Mouse (Mus musculus): ENCODE measurements at regions not wholly inside any gene's neighbourhood (a gene's known extent, or its start where the extent isn't known, plus 50 kb on each side); places are given as distances from the start of the nearest gene placed in this dataset.
"Not testable (repeated sequence)": the region's sequence is repeated elsewhere in the genome, so short reads cannot be mapped to it uniquely, and the experiment has no call there.

- intact Hi-C loops (cut with DNase I), result loop anchor here (2.0 to 5.0 kb wide), 3 partner anchors 103 to 675 kb away; no protein-coding TSS in a partner anchor
These were observed 54.0 kb upstream of the Pax1 start for GRCm38 (mm10) chr2:147307488-147308386.

DNA sequence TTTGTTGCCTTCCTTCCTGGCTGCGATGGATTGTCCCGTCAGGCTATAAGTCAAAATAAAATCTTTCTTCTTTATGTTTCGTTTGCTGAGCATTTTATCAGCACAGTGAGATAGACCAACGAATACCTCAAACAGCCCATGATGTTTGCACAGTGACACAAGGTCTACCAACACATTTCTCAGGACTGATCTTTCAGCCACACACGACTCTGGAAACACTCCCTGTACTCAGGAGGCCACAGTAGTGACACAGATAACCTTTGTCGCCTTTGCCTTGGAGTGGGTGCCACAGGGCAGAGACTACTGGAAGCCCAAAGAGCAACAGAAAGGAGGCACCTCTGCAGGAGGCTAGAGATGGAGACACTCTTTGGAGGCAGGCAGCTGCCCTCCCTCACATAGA, 55.0 kb upstream of the Pax1 start:
- DNase-seq (ENCODE audit: low spot score), result no peak
- intact Hi-C loops (cut with DNase I), result loop anchor here (2.0 to 5.0 kb wide), 3 partner anchors 102 to 674 kb away; no protein-coding TSS in a partner anchor

More at GRCm38 (mm10) chr2:147307488-147308386, 54.0 kb upstream of the Pax1 start:
- no peak for DNase-seq (ENCODE audit: low spot score)

DNA sequence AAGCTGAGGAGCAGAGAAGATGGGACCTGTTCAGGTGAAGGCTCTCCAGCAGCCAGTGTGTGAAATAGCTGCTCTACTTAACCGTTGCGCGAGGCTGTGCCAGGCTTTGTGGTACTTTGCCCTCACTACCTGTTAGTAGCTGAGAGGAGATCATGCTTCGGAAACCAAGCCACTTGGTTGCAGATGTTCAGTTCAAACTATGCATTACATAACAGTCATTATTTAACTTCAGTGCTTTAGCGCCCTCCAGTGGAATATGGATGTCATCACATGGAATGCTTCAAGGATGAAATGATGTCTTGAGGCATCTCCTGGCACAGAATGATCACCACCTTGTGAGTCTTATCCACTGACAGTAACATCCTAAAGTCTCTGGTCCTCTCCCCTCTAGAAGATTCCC, 56.5 kb upstream of the Pax1 start:
- intact Hi-C loops (cut with DNase I), result loop anchor here (5.0 kb wide), 1 partner anchor 348 kb away; no protein-coding TSS in a partner anchor
- no peak for DNase-seq (ENCODE audit: low spot score)

- no peak for DNase-seq (ENCODE audit: low spot score)
- intact Hi-C loops (cut with DNase I), result no loop called here
These were observed 61.2 kb upstream of the Pax1 start for GRCm38 (mm10) chr2:147300503-147300902.

DNA sequence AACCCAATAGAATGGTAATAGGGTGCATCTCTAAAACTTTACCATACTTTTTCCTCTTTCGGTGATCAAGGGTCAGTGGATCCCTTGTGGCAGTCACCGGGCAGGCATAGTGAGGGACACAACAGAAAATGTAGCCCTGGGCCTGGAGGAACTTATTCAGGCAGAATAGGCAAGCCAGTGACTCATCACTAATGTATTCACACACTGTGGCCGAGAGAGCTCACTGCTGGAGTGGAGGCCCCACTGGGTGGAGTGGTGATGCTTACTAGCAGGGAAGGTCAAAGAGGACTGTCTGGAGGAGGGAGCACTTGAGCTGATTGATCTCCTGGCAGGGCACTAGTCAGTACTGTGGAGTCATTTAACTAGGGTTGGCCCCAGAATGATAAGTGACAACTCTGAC, 62.4 kb upstream of the Pax1 start:
- DNase-seq (ENCODE audit: low spot score), result no peak
- intact Hi-C loops (cut with DNase I), result no loop called here

GRCm38 (mm10) chr2:147298499-147298896, 63.2 kb upstream of the Pax1 start:
- intact Hi-C loops (cut with DNase I), result no loop called here
- DNase-seq (ENCODE audit: low spot score), result no peak

- intact Hi-C loops (cut with DNase I), result no loop called here
- no peak for DNase-seq (ENCODE audit: low spot score)
These were observed 63.7 kb upstream of the Pax1 start for GRCm38 (mm10) chr2:147297876-147298498.

DNA sequence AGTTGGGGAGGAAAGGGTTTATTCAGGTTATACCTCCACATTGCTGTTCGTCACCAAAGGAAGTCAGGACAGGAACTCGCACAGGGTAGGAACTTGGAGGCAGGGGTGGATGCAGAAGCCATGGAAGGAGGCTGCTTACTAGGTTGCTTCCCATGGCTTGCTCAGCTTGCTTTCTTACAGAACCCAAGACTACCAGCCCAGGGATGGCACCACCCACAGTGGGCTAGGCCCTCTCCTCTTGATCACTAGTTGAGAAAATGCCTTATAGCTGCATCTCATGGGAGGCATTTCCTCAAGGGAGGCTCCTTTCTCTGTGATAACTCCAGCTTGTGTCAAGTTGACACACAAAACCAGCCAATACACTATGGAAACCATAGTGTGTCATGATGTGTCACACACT, 66.8 kb upstream of the Pax1 start:
- DNase-seq (ENCODE audit: low spot score), result not testable (repeated sequence)

GRCm38 (mm10) chr2:147293294-147293688, 68.4 kb upstream of the Pax1 start:
- intact Hi-C loops (cut with DNase I), result no loop called here

More for the DNA sequence above, 66.8 kb upstream of the Pax1 start:
- intact Hi-C loops (cut with DNase I), result not testable (repeated sequence)

DNA sequence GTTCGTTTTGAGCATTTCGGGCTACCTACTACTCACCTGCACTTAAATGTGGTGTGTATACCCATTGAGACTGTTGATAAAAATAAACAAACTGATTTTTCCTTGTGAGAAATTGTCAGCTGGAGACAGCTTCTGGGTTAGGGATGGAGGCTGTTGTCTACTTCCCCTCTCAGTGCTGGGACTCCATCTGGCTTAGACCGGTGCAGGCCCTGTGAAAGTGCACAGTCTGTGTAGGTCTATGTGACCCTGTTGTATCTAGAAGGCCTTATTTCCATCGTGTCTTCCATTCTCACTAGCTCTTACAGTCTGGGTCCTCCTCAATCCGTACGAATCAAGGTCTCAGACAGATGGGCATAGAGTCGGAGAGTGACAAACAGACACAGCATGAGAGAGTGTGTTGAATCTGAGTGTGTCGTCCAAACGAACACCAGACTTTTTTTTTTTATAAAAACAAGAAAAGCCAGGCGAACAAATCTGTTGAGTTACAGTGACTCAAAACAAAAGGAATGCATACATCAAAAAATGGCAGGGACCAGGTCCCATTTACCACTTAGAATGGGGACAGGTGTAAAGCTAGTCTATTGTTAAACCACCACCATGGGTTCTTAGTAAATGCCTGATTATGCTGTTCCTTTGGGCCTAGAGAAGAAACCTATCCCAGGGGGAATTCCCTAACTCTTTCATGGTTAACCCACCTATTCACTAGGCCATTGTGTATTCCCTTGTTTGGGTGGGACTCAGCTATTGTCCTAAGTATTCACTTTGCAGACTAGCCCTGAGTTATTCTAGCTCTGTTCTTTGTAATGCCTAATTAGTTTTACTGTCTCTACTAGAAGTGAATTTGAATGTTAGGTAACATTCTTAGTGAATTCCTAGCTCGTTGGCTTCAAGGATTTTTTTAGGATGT, 69.1 kb upstream of the Pax1 start:
- intact Hi-C loops (cut with DNase I), result no loop called here
- no peak for DNase-seq (ENCODE audit: low spot score)

More at GRCm38 (mm10) chr2:147293294-147293688, 68.4 kb upstream of the Pax1 start:
- DNase-seq (ENCODE audit: low spot score), result no peak

DNA sequence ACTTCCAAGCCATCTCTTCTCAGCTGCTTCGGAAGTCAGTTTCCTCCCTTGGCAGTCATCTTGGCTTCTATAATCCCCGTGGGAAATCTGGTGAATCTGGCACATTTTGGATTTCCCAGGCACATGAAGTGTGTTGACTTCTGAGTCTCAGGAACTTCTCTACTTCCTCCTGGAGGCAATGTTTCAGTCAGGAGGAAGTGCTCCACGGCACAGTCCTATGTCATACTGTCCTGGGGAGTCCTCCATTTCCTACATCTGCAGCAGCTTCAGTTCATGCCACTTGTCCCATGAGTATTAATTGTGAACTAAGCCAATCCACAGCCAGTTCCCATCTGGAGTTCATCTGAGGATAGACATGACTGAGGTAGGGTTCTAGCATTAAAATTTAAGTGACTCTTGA, 78.3 kb upstream of the Pax1 start:
- intact Hi-C loops (cut with DNase I), result no loop called here
- no peak for DNase-seq (ENCODE audit: low spot score)

DNA sequence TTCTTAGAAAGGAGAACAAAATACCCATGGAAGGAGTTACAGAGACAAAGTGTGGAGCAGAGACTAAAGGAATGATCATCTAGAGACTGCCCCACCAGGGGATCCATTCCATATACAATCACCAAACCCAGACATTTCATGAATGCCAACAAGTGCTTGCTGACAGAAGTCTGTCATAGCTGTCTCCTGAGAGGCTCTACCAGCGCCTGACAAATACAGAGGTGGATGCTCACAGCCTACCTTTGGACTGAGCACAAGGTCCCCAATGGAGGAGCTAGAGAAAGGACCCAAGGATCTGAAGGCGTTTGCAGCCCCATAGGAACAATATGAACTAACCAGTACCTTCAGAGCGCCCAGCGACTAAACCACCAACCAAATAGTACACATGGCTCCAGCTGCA, 83.6 kb upstream of the Nkx2-2 start:
- DNase-seq (ENCODE audit: low spot score), result no peak
- intact Hi-C loops (cut with DNase I), result no loop called here

GRCm38 (mm10) chr2:147269171-147269570, 75.1 kb upstream of the Nkx2-2 start:
- no peak for DNase-seq (ENCODE audit: low spot score)
- intact Hi-C loops (cut with DNase I), result no loop called here

GRCm38 (mm10) chr2:147267901-147268300, 73.9 kb upstream of the Nkx2-2 start:
- intact Hi-C loops (cut with DNase I), result no loop called here
- no peak for DNase-seq (ENCODE audit: low spot score)

DNA sequence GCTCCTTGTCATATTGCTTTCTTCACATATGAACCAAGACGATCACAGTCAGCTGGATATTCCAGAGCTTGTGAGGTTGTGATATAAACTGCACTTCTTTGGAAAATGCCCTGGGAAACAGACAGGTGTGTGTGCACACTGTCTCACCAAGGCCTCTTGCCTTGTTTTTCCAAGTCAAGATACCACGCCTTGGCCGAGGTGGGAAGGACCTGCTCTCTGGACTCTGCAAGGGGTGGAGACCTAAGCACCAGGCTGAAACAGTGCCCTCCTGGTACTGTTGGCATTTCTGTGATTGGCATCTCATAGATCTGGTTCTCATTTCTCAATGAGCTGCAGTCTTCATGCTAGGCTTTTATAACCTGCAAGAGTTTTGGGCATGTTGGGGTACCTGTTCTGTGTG, 73.2 kb upstream of the Nkx2-2 start:
- intact Hi-C loops (cut with DNase I), result no loop called here

DNA sequence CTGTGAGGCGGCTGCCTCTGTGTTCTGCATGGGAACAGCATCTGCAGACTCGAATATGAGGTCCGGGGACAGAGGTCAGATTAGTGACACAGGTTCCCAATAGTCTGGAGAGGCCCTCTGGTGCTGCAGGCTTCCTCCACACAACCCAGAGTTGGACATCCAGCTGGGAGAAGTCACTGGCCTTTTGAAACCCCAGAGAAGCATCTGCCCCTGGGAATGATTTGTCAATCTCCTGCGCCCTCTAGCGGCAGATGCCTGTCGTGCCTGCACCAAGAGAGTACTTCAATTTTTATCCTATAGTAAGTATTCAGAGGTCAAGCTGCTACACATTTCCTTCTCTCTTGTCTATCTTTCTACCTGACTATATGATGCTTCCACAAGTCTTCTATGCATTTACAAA, 62.7 kb upstream of the Nkx2-2 start:
- no peak for DNase-seq (ENCODE audit: low spot score)
- intact Hi-C loops (cut with DNase I), result loop anchor here (5.0 kb wide), 2 partner anchors 299 to 624 kb away; no protein-coding TSS in a partner anchor

More for the DNA sequence above, 73.2 kb upstream of the Nkx2-2 start:
- no peak for DNase-seq (ENCODE audit: low spot score)

GRCm38 (mm10) chr2:147254944-147255343, 60.9 kb upstream of the Nkx2-2 start:
- intact Hi-C loops (cut with DNase I), result loop anchor here (5.0 kb wide), 2 partner anchors 298 to 623 kb away; no protein-coding TSS in a partner anchor
- DNase-seq (ENCODE audit: low spot score), result no peak

GRCm38 (mm10) chr2:147254137-147254536, 60.1 kb upstream of the Nkx2-2 start:
- intact Hi-C loops (cut with DNase I), result no loop called here
- no peak for DNase-seq (ENCODE audit: low spot score)

DNA sequence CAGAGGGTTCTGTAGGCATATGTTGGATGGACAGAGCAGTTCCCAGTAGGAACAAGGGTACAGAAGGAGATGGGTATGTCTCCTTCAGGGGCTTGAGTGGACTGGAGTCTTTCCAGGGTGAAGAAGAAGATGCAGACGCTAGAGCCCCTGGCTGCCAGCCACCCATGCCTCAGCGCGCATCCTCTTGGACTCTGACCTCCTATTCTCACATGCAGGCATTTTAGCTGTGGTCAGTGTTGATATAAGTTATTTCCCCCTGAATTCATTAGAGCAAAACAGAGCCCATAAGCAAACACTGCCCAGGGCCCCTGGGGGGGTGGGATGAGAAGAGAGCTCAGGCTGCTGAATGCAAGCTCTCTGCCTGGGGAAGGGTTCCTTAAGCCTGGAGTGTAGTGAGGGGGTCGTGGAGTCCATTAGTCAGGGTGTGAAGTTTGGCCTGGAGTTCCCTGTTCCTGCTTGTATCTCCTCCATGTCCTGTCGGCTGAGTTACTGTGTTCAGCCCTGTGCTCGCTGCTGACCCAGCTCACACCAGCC, 54.0 kb upstream of the Nkx2-2 start:
- no peak for DNase-seq (ENCODE audit: low spot score)
- intact Hi-C loops (cut with DNase I), result no loop called here

- intact Hi-C loops (cut with DNase I), result no loop called here
- DNase-seq (ENCODE audit: low spot score), result no peak
These were observed 53.2 kb upstream of the Nkx2-2 start for GRCm38 (mm10) chr2:147247238-147247637.
